Mouse (Mus musculus) spleen, adult 2 months (tissue): ENCODE measurements around the gene Rnaset2a. TPM values are rescaled to one million over a fixed set of nuclear protein-coding genes. Genes with fewer than 3 reads are reported as not detected.
"Not testable (repeated sequence)": the region's sequence is repeated elsewhere in the genome, so short reads cannot be mapped to it uniquely, and the experiment has no call there.

Experiments used
- DNase-seq, 2 experiments: peaks; one replicate each; pipeline versions ENCODE4 v3.0.0 to v3.0.0-alpha.2; 2012 to 2021; ENCODE audit warnings: low spot score in 2 of 2, low read depth in 1 of 2
- H3K27ac ChIP-seq: fragments of 200-500 bp; 2 replicates; pipeline ENCODE4 v1.5.1; 2012; ENCODE audit warnings: low read length, inconsistent platforms; ENCODE audit not compliant: insufficient read depth
- H3K27me3 ChIP-seq: fragments of 200-500 bp; 2 replicates; pipeline ENCODE4 v1.6.1; 2012; ENCODE audit warnings: mild to moderate bottlenecking, moderate library complexity, low read length, inconsistent platforms; ENCODE audit not compliant: control insufficient read depth, insufficient read depth
- H3K36me3 ChIP-seq: fragments of 200-500 bp; 2 replicates; pipeline ENCODE4 v1.6.1; 2012; ENCODE audit warnings: mild to moderate bottlenecking, low read length, inconsistent platforms; ENCODE audit not compliant: control insufficient read depth, insufficient read depth
- H3K4me1 ChIP-seq: fragments of 200-500 bp; 2 replicates; pipeline ENCODE4 v1.6.1; 2011; ENCODE audit warnings: inconsistent platforms; ENCODE audit not compliant: control insufficient read depth, insufficient read depth, insufficient read length
- H3K4me3 ChIP-seq: fragments of 200-500 bp; 2 replicates; pipeline ENCODE4 v1.5.1; 2011; ENCODE audit warnings: mild to moderate bottlenecking, inconsistent platforms; ENCODE audit not compliant: insufficient read depth, insufficient read length; ENCODE audit errors: extremely low read depth
- CTCF ChIP-seq: fragments of 200-500 bp; IDR thresholded peaks from 2 replicates; pipeline ENCODE4 v1.5.1; 2011; ENCODE audit warnings: mild to moderate bottlenecking, inconsistent platforms; ENCODE audit not compliant: insufficient read depth, insufficient read length, insufficient replicate concordance; ENCODE audit errors: extremely low read depth
- POLR2A ChIP-seq: fragments of 200-500 bp; IDR thresholded peaks from 2 replicates; pipeline ENCODE4 v1.6.1; 2011; ENCODE audit warnings: low read depth, low read length, inconsistent platforms
- WGBS: fragments of 180-500 bp; shearing (Covaris S2); methylation state at CpG from one replicate; pipeline ENCODE4 v1.1.7; 2018; 5-methylcytosine and 5-hydroxymethylcytosine counted together
- polyA plus RNA-seq: library from polyadenylated mRNA; depleted of rRNA; stranded (reverse); fragments of >200 nt; gene quantifications from 2 replicates; pipeline ENCODE4 v1.2.3, GENCODE M21; 2012; rRNA removed

Gene Rnaset2a
- 31.2 and 48.4 TPM in 2 replicates for polyA plus RNA-seq

GRCm38 (mm10) chr17:8147439-8148316 lies at the start of gene Rnaset2a, which contains the start of gene Gm49673:
TSS of gene Rnaset2a (minus strand) at chr17:8148097.
TSS of gene Gm49673 (minus strand) at chr17:8147788.
- not testable (repeated sequence) for H3K27me3 ChIP-seq, H3K36me3 ChIP-seq, H3K4me1 ChIP-seq
- H3K4me3 ChIP-seq, result peak within 1 kb of the TSS; percentile 61
- peak within 1 kb of the TSS; percentile 68 for H3K27ac ChIP-seq
- 2% methylated on average over 59 of the region's 67 CpGs for WGBS
- peak in 1 of 2 experiments; percentile 24 for DNase-seq

- H3K27me3 ChIP-seq, result no peaks in the 10 kb centered on the region
- peak in 1 of 2 experiments; percentile 58 for DNase-seq
- peak overlapping the region; percentile 89 for H3K27ac ChIP-seq
- H3K4me1 ChIP-seq, result peaks cover 20% of the 10 kb centered on the region; the same call in 1 of the 2 replicates
- TF ChIP-seq POLR2A (no peak), CTCF (no peak)
- WGBS, result 77% methylated on average over 3 of the region's 3 CpGs
- peaks cover 9% of the 10 kb centered on the region for H3K36me3 ChIP-seq
- H3K4me3 ChIP-seq, result no peak overlapping the region
Observed at GRCm38 (mm10) chr17:8197652-8198051, 49.8 kb upstream of the Rnaset2a start.

GRCm38 (mm10) chr17:8195685-8196376 lies 47.9 kb upstream of the Rnaset2a start:
- Histone ChIP-seq H3K4me1 (peaks cover 20% of the 10 kb centered on the region; the same call in 1 of the 2 replicates), H3K27me3 (no peaks in the 10 kb centered on the region), H3K27ac (peak overlapping the region; percentile 95), H3K4me3 (peak overlapping the region; percentile 24; the same call in 1 of the 2 replicates), H3K36me3 (peaks cover 18% of the 10 kb centered on the region)
- no peak for TF ChIP-seq CTCF
- TF ChIP-seq POLR2A, result no peak
- 22% methylated on average over 8 of the region's 8 CpGs for WGBS
- DNase-seq, result peak; percentile 46 to 83

- TF ChIP-seq POLR2A (no peak), CTCF (no peak)
- no peak for DNase-seq
- H3K27me3 ChIP-seq, result no peaks in the 10 kb centered on the region
- H3K36me3 ChIP-seq, result peaks cover 33% of the 10 kb centered on the region
- 91% methylated on average over 8 of the region's 8 CpGs for WGBS
- H3K27ac ChIP-seq, result no peak overlapping the region
- H3K4me1 ChIP-seq, result peaks cover 13% of the 10 kb centered on the region; the same call in 1 of the 2 replicates
- no peak overlapping the region for H3K4me3 ChIP-seq
Observed at GRCm38 (mm10) chr17:8193678-8194077, 45.8 kb upstream of the Rnaset2a start.

- peaks cover 49% of the 10 kb centered on the region for H3K36me3 ChIP-seq
- H3K4me1 ChIP-seq, result no peaks in the 10 kb centered on the region
- H3K4me3 ChIP-seq, result no peak overlapping the region
- no peak for DNase-seq
- H3K27ac ChIP-seq, result no peak overlapping the region
- 89% methylated on average over 7 of the region's 7 CpGs for WGBS
- TF ChIP-seq POLR2A (no peak), CTCF (no peak)
- H3K27me3 ChIP-seq, result no peaks in the 10 kb centered on the region
Observed at GRCm38 (mm10) chr17:8184217-8184616, 36.3 kb upstream of the Rnaset2a start.

GRCm38 (mm10) chr17:8183815-8184214 lies 35.9 kb upstream of the Rnaset2a start:
- TF ChIP-seq CTCF (no peak), POLR2A (no peak)
- Histone ChIP-seq H3K4me3 (no peak overlapping the region), H3K4me1 (no peaks in the 10 kb centered on the region), H3K27ac (no peak overlapping the region), H3K27me3 (no peaks in the 10 kb centered on the region), H3K36me3 (peaks cover 47% of the 10 kb centered on the region)
- 94% methylated on average over 5 of the region's 5 CpGs for WGBS
- DNase-seq, result no peak
